Mouse (Mus musculus): ENCODE measurements around the gene Gm14444.
"Not testable (repeated sequence)": the region's sequence is repeated elsewhere in the genome, so short reads cannot be mapped to it uniquely, and the experiment has no call there.

DNA sequence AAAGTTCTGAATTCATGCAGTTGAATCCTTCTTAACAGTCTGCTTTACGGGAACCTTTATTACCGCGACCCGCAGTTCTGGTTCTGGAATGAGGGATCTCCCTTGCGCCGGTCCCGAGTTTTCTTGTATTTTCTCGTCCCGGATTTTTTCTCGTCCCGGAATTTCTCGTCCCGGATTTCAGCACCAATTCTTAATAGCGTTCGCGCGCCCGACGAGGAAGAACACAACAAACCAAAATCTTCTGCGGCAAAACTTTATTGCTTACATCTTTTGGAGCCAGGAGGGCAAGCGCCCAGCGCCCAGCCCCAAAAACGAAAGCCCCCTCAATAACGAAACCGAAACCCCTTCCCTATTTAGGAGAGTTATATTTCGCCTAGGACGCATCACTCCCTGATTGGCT lies 34.2 kb downstream of the Gm14444 start:
- TF ChIP-seq CTCF (IDR thresholded peaks at IDR 0.05; ENCODE audit: borderline replicate concordance, insufficient read depth, low read length); POLR2A (IDR thresholded peaks at IDR 0.05; ENCODE audit: low read depth, low read length): not testable (repeated sequence)

All from embryonic fibroblast, embryonic 13.5 days (primary cell).